Mouse (Mus musculus) spleen, postnatal 0 days (tissue): ENCODE data around the gene Sult1e1. TPM values are rescaled to one million over a fixed set of nuclear protein-coding genes. Genes with fewer than 3 reads are reported as not detected.

ENCODE experiments used
- polyA plus RNA-seq: library from polyadenylated mRNA; unstranded; fragments of >200 nt; fragmentation: Nextera tagmentation; extraction: Ambion mirVana; gene quantifications from 2 replicates; pipeline ENCODE4 v1.2.1, GENCODE M21; 2015

The Sult1e1 gene
- polyA plus RNA-seq, result not detected in 2 replicates

GRCm38 (mm10) chr5:87591494-87591893 lies at the start of gene Sult1e1:
Gene Sult1e1, minus strand, starts transcription at chr5:87591594.

GRCm38 (mm10) chr5:87568845-87569244 lies 22.5 kb downstream of the Sult1e1 start, which contains the start of gene Sult1d1:
Gene Sult1d1, minus strand, starts transcription at chr5:87569027.

GRCm38 (mm10) chr5:87538111-87538510 lies 53.3 kb downstream of the Sult1e1 start, which contains the start of gene Sult1b1:
Gene Sult1b1, minus strand, starts transcription at chr5:87538195.

Other genes starting within 250 kb of the Sult1e1 start
- gene Ugt2b38, start 167.4 kb downstream of the Sult1e1 start, polyA plus RNA-seq, result not detected in 2 replicates
- not detected in 2 replicates for gene Ugt2a2, start 109.3 kb downstream of the Sult1e1 start, polyA plus RNA-seq
- not detected in 2 replicates for gene Gm43638, start 104.8 kb downstream of the Sult1e1 start, polyA plus RNA-seq
- not detected in 2 replicates for gene Ugt2a1, start 100.7 kb downstream of the Sult1e1 start, polyA plus RNA-seq
- not detected in 2 replicates for gene Sult1b1, start 53.4 kb downstream of the Sult1e1 start, polyA plus RNA-seq
- not detected in 2 replicates for gene Sult1d1, start 22.6 kb downstream of the Sult1e1 start, polyA plus RNA-seq
- not detected in 2 replicates for gene Csn1s1, start 74.6 kb upstream of the Sult1e1 start, polyA plus RNA-seq
- gene Csn2, start 108.0 kb upstream of the Sult1e1 start, polyA plus RNA-seq, result 0.14 TPM in 1 of 2 replicates, not detected in the other
- not detected in 2 replicates for gene Csn1s2a, start 183.0 kb upstream of the Sult1e1 start, polyA plus RNA-seq
- not detected in 2 replicates for gene Csn1s2b, start 216.5 kb upstream of the Sult1e1 start, polyA plus RNA-seq
- gene Prr27, start 234.1 kb upstream of the Sult1e1 start, polyA plus RNA-seq, result not detected in 2 replicates